Mouse (Mus musculus): ENCODE data around the gene Ly6g6e.

DNA sequence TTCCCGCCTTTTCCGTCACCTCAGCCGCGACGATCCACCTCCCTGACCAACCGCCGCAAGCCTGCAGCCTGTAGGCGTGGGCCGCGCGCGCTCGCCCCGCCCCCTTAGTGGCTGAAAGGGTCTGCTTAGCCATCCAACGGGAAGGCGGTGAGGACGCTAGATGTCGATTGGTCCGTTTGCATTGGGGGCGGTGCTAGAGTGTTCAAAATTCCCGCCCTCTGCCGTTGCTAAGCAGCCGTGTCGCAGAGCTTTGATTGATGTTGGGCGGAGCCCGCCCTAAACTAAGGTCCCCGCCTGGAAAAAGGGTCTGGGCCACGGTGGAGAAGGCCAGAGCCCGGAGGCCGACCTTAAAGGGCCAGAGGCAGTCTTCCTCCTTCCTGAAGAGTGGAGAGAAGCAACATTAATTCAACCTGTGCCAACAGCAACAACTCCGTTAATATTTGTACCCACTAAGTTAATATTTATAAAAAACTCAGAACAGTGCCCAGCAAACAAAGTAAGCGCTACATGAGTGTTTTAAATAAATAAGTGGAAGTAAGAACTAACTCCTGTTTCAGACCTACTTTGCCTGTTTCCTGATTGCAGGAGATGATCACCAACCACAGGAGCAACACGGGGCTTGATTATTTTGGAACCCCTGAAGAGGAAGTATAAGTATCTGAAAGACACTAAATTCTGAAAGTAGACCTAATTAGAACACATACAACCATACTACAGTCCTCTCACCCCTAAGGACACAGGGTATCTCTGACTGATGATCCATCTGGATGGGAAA lies 29.8 kb upstream of the Ly6g6e start, which contains the start of gene Msh5:
- TF ChIP-seq GATA1 (IDR thresholded peaks at IDR 0.05; ENCODE audit: low read length) = no peak
- TF ChIP-seq TAL1 (IDR thresholded peaks at IDR 0.05; ENCODE audit: low read length) = no peak
